ENCODE assay signal across 17 mouse cellular contexts in genomic region chr12:40114020-40114419, GRCm38 (mm10). TPM values are rescaled to one million over a fixed set of nuclear protein-coding genes. Genes with fewer than 3 reads are reported as not detected.
"Had no signal": no experiment of that assay in that cellular context is flagged by ENCODE, and none has a peak within 500 bp of the region (broad histone marks: within the 10 kb centered on the region; RNA-seq: fewer than 3 reads in every experiment).

No protein-coding gene starts in this region.

- H3K9me3 ChIP-seq: liver, embryonic 15.5 days; megakaryocyte, embryonic 14.5 days; midbrain, embryonic 15.5 days; neural tube, embryonic 12.5 days had no signal

- ATAC-seq: lung, postnatal 0 days; midbrain, embryonic 15.5 days had no signal

- H3K4me3 ChIP-seq: liver, embryonic 15.5 days; megakaryocyte, embryonic 14.5 days; midbrain, embryonic 15.5 days; neural tube, embryonic 12.5 days had no signal

- H3K4me2 ChIP-seq: liver, embryonic 11.5 days; liver, embryonic 15.5 days; midbrain, embryonic 11.5 days; midbrain, embryonic 15.5 days; neural tube, embryonic 12.5 days had no signal

- H3K4me1 ChIP-seq: liver, embryonic 15.5 days; midbrain, embryonic 15.5 days; neural tube, embryonic 12.5 days had no signal

- H3K27ac ChIP-seq: kidney, postnatal 0 days; liver, embryonic 15.5 days; midbrain, embryonic 15.5 days; neural tube, embryonic 12.5 days had no signal

- H3K36me3 ChIP-seq: liver, embryonic 15.5 days; midbrain, embryonic 15.5 days; neural tube, embryonic 12.5 days had no signal

- H3K9ac ChIP-seq: liver, embryonic 15.5 days; midbrain, embryonic 15.5 days; neural tube, embryonic 12.5 days had no signal

- H3K27me3 ChIP-seq: liver, embryonic 15.5 days; megakaryocyte, embryonic 14.5 days; midbrain, embryonic 15.5 days; neural tube, embryonic 12.5 days had no signal

- DNase-seq: kidney, adult 11 months; kidney, adult 9 months; kidney, postnatal 36 days; lung, adult 2 months; lung, postnatal 36 days; spleen, adult 18-20 months; thymus, adult 2 months; thymus, postnatal 25 days had no signal

RNA-seq across cellular contexts. Expression of gene Scin, which starts 20.0 kb away (rescaled TPM):
- total RNA-seq: neutrophil, adult 5-6 weeks had no signal
